Mouse (Mus musculus) midbrain, embryonic 16.5 days (tissue): ENCODE results near the gene Phactr1. TPM values are rescaled to one million over a fixed set of nuclear protein-coding genes. Genes with fewer than 3 reads are reported as not detected.

Source experiments
- ATAC-seq: fragments of 200-750 bp; cut with Nextera tagmentation; 2 replicates; pipeline ENCODE4 v1.8.0; 2017; ENCODE audit warnings: moderate TSS enrichment
- H3K27ac ChIP-seq: fragments of 300-500 bp; sonication (generic); 2 replicates; pipeline ENCODE4 v1.5.1; 2014; ENCODE audit warnings: mild to moderate bottlenecking, low read length, mixed read lengths
- H3K27me3 ChIP-seq: fragments of 300-500 bp; sonication (generic); 2 replicates; pipeline ENCODE4 v1.6.1; 2014; ENCODE audit warnings: low read depth, low read length, mixed read lengths; ENCODE audit not compliant: control insufficient read depth, insufficient read depth
- H3K36me3 ChIP-seq: fragments of 300-500 bp; sonication (generic); 2 replicates; pipeline ENCODE4 v1.6.1; 2014; ENCODE audit warnings: mild to moderate bottlenecking, low read length, moderate library complexity, mixed read lengths; ENCODE audit not compliant: control insufficient read depth, insufficient read depth
- H3K4me1 ChIP-seq: fragments of 300-500 bp; sonication (generic); 2 replicates; pipeline ENCODE4 v1.6.1; 2014; ENCODE audit warnings: mild to moderate bottlenecking, low read length, mixed read lengths; ENCODE audit not compliant: control insufficient read depth, insufficient read depth
- H3K4me2 ChIP-seq: fragments of 300-500 bp; sonication (generic); 2 replicates; pipeline ENCODE4 v1.6.1; 2014; ENCODE audit warnings: mild to moderate bottlenecking, low read length, mixed read lengths
- H3K4me3 ChIP-seq: fragments of 300-500 bp; sonication (generic); 2 replicates; pipeline ENCODE4 v1.5.1; 2014; ENCODE audit warnings: low read depth, mild to moderate bottlenecking, low read length, moderate library complexity, mixed read lengths
- H3K9ac ChIP-seq: fragments of 300-500 bp; sonication (generic); 2 replicates; pipeline ENCODE4 v1.6.1; 2014; ENCODE audit warnings: low read depth, low read length, mixed read lengths
- H3K9me3 ChIP-seq: fragments of 300-500 bp; sonication (generic); replicated peaks from 2 replicates; pipeline ENCODE4 v1.6.1; 2014; ENCODE audit warnings: mild to moderate bottlenecking, low read length, mixed read lengths; ENCODE audit not compliant: control insufficient read depth, poor library complexity, severe bottlenecking
- WGBS: fragments of 180-500 bp; shearing (Covaris S2); extraction: QIAGEN DNeasy Blood & Tissue Kit; methylation state at CpG from one replicate; pipeline ENCODE4 v1.1.7; 2014; 5-methylcytosine and 5-hydroxymethylcytosine counted together
- polyA plus RNA-seq: library from polyadenylated mRNA; unstranded; fragments of >200 nt; fragmentation: Nextera tagmentation; extraction: Ambion mirVana; gene quantifications from 2 replicates; pipeline ENCODE4 v1.2.1, GENCODE M21; 2015

The Phactr1 gene
- polyA plus RNA-seq, 1 experiment from 2014 or later = 62.5 TPM

- WGBS = 72% methylated on average over 3 of the region's 3 CpGs
Observed at GRCm38 (mm10) chr13:42991164-42991563, 310.7 kb downstream of the Phactr1 start.

GRCm38 (mm10) chr13:42992306-42992705 is 311.9 kb downstream of the Phactr1 start:
- no peak for ATAC-seq
- no peaks in the 10 kb centered on the region for H3K27me3 ChIP-seq
- no peaks in the 10 kb centered on the region for H3K4me1 ChIP-seq
- no peak overlapping the region for H3K4me3 ChIP-seq
- no peak overlapping the region for H3K27ac ChIP-seq
- H3K9ac ChIP-seq = no peak overlapping the region
- peaks cover 2% of the 10 kb centered on the region; the same call in 1 of the 2 replicates for H3K36me3 ChIP-seq
- 40% methylated on average over 4 of the region's 4 CpGs for WGBS
- 0 out of 2 replicates have a peak, but pooled peaks cover 2% of the 10 kb centered on the region for H3K9me3 ChIP-seq
- no peak overlapping the region for H3K4me2 ChIP-seq

More at GRCm38 (mm10) chr13:42991164-42991563, 310.7 kb downstream of the Phactr1 start:
- H3K4me2 ChIP-seq = no peak overlapping the region
- no peak overlapping the region for H3K4me3 ChIP-seq
- peaks cover 2% of the 10 kb centered on the region; the same call in 1 of the 2 replicates for H3K36me3 ChIP-seq
- no peaks in the 10 kb centered on the region for H3K27me3 ChIP-seq
- no peak for ATAC-seq
- H3K9me3 ChIP-seq = 0 out of 2 replicates have a peak, but pooled peaks cover 2% of the 10 kb centered on the region
- no peak overlapping the region for H3K27ac ChIP-seq
- no peaks in the 10 kb centered on the region for H3K4me1 ChIP-seq
- no peak overlapping the region for H3K9ac ChIP-seq

GRCm38 (mm10) chr13:42994276-42994675 is 313.9 kb downstream of the Phactr1 start:
- Histone ChIP-seq H3K4me2 (no peak overlapping the region), H3K9me3 (0 out of 2 replicates have a peak, but pooled peaks cover 2% of the 10 kb centered on the region), H3K4me3 (no peak overlapping the region), H3K36me3 (peaks cover 2% of the 10 kb centered on the region; the same call in 1 of the 2 replicates), H3K9ac (no peak overlapping the region), H3K27ac (no peak overlapping the region), H3K27me3 (no peaks in the 10 kb centered on the region), H3K4me1 (no peaks in the 10 kb centered on the region)
- ATAC-seq = no peak
- WGBS = 91% methylated on average over 3 of the region's 3 CpGs

- no peak for ATAC-seq
- H3K36me3 ChIP-seq = peaks cover 2% of the 10 kb centered on the region; the same call in 1 of the 2 replicates
- no peak overlapping the region for H3K4me2 ChIP-seq
- H3K4me3 ChIP-seq = no peak overlapping the region
- 0 out of 2 replicates have a peak, but pooled peaks cover 2% of the 10 kb centered on the region for H3K9me3 ChIP-seq
- 62% methylated on average over 4 of the region's 4 CpGs for WGBS
- H3K27ac ChIP-seq = no peak overlapping the region
- no peaks in the 10 kb centered on the region for H3K27me3 ChIP-seq
- no peak overlapping the region for H3K9ac ChIP-seq
- no peaks in the 10 kb centered on the region for H3K4me1 ChIP-seq
Observed at GRCm38 (mm10) chr13:42996188-42996587, 315.8 kb downstream of the Phactr1 start.

GRCm38 (mm10) chr13:42999287-42999686 is 318.9 kb downstream of the Phactr1 start:
- no peak overlapping the region for H3K4me3 ChIP-seq
- ATAC-seq = no peak
- H3K27me3 ChIP-seq = no peaks in the 10 kb centered on the region
- H3K36me3 ChIP-seq = no peaks in the 10 kb centered on the region
- H3K27ac ChIP-seq = no peak overlapping the region
- 74% methylated on average over 3 of the region's 3 CpGs for WGBS
- no peaks in the 10 kb centered on the region for H3K9me3 ChIP-seq
- no peak overlapping the region for H3K9ac ChIP-seq
- no peak overlapping the region for H3K4me2 ChIP-seq
- no peaks in the 10 kb centered on the region for H3K4me1 ChIP-seq

- Histone ChIP-seq H3K9ac (no peak overlapping the region), H3K27me3 (no peaks in the 10 kb centered on the region), H3K27ac (no peak overlapping the region), H3K4me1 (no peaks in the 10 kb centered on the region), H3K4me3 (no peak overlapping the region), H3K36me3 (no peaks in the 10 kb centered on the region), H3K4me2 (no peak overlapping the region), H3K9me3 (no peaks in the 10 kb centered on the region)
- 47% methylated on average over 3 of the region's 3 CpGs for WGBS
- ATAC-seq = no peak
Observed at GRCm38 (mm10) chr13:43005131-43005579, 324.7 kb downstream of the Phactr1 start.

- no peaks in the 10 kb centered on the region for H3K27me3 ChIP-seq
- H3K4me3 ChIP-seq = no peak overlapping the region
- ATAC-seq = no peak
- H3K4me1 ChIP-seq = no peaks in the 10 kb centered on the region
- no peak overlapping the region for H3K4me2 ChIP-seq
- no peaks in the 10 kb centered on the region for H3K36me3 ChIP-seq
- no peak overlapping the region for H3K9ac ChIP-seq
- no peaks in the 10 kb centered on the region for H3K9me3 ChIP-seq
- no peak overlapping the region for H3K27ac ChIP-seq
- 77% methylated on average over 5 of the region's 5 CpGs for WGBS
Observed at GRCm38 (mm10) chr13:43008466-43008865, 328.0 kb downstream of the Phactr1 start.

- Histone ChIP-seq H3K9me3 (no peaks in the 10 kb centered on the region), H3K36me3 (no peaks in the 10 kb centered on the region), H3K9ac (no peak overlapping the region), H3K4me1 (no peaks in the 10 kb centered on the region), H3K4me2 (no peak overlapping the region), H3K4me3 (no peak overlapping the region), H3K27ac (no peak overlapping the region), H3K27me3 (no peaks in the 10 kb centered on the region)
- WGBS = 89% methylated on average over 3 of the region's 3 CpGs
- no peak for ATAC-seq
Observed at GRCm38 (mm10) chr13:43009596-43009995, 329.2 kb downstream of the Phactr1 start.

- no peaks in the 10 kb centered on the region for H3K36me3 ChIP-seq
- ATAC-seq = no peak
- no peaks in the 10 kb centered on the region for H3K9me3 ChIP-seq
- no peak overlapping the region for H3K9ac ChIP-seq
- H3K27ac ChIP-seq = no peak overlapping the region
- no peaks in the 10 kb centered on the region for H3K4me1 ChIP-seq
- 25% methylated on average over 3 of the region's 3 CpGs for WGBS
- H3K27me3 ChIP-seq = no peaks in the 10 kb centered on the region
- no peak overlapping the region for H3K4me2 ChIP-seq
- H3K4me3 ChIP-seq = no peak overlapping the region
Observed at GRCm38 (mm10) chr13:43011516-43011915, 331.1 kb downstream of the Phactr1 start.
